Mouse (Mus musculus) cortical plate, adult 2 months (tissue): ENCODE results near the gene Mrpl21.

ENCODE experiments used
- CTCF ChIP-seq: fragments of 200-500 bp; IDR thresholded peaks from 2 replicates; pipeline ENCODE4 v1.5.1; 2011; ENCODE audit warnings: mild to moderate bottlenecking, control low read depth, low read length; ENCODE audit not compliant: insufficient read depth; ENCODE audit errors: extremely low read depth
- POLR2A ChIP-seq: fragments of 200-500 bp; IDR thresholded peaks from 2 replicates; pipeline ENCODE4 v1.6.1; 2011; ENCODE audit warnings: mild to moderate bottlenecking, low read length, control low read depth; ENCODE audit not compliant: insufficient read depth; ENCODE audit errors: extremely low read depth

- no peak for TF ChIP-seq CTCF
- TF ChIP-seq POLR2A: no peak
These were observed 56.5 kb downstream of the Mrpl21 start for GRCm38 (mm10) chr19:3339187-3339586.
